8 mouse cellular contexts compared by ENCODE assay signal in the genomic region with DNA sequence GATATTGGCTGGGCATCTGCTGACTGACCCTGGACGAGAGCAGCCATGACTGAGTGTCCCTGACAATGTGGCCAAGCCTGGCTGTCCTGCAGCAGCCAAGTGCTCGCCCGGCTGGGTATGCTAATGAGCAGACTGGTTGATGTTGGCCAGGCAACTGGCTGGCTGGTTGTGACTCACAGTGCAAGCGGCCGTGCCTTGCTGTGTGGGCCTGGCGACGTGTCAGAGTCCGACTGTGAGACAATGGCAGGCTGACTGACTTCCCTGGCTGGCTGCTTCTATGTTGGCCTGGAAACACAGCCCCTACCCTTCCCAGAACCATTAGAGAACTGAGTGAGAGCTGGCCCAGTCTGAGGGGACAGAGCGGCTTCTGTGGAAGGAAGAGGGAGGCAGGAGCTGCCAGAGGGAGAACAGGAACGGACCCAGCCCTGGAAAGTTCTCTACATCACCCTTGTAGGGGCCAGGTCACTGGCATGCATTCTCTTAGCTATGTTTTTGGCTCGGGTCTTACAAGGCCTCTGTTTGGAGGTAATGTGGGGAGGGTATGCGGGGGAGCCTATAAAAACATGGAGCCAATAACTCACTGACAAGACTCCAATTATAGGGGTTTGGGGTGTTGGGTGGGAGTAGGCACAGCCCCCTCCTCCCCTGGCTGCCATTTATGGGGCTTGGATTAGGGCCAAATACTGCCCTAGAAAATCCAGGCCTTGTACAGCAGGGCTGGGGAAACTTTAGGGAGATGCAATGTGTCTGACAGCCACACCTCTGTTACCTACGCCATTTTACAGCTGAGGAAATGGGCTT.
A peak's percentile ranks its signal among the peaks of the same experiment; 100 is the strongest.
DNase-seq lines count a peak whose midpoint lies in the region; ATAC-seq and TF ChIP-seq lines count a peak whose summit lies in the region.

No protein-coding gene starts in this region.

- H3K27ac ChIP-seq in lung, postnatal 0 days (ENCODE audit: low read length) = no peak overlapping the region

- no peak for TF ChIP-seq EP300 in lung, postnatal 0 days (IDR thresholded peaks at IDR 0.05)

- peak; percentile 81 for ATAC-seq in lung, postnatal 0 days

- H3K4me3 ChIP-seq in lung, postnatal 0 days (ENCODE audit: low read depth, low read length) = no peak overlapping the region

- no peak for TF ChIP-seq CTCF in lung, postnatal 0 days (IDR thresholded peaks at IDR 0.05)

- WGBS in lung, postnatal 0 days = 57% methylated on average over 13 of the region's 13 CpGs

- no peaks in the 10 kb centered on the region for H3K36me3 ChIP-seq in lung, postnatal 0 days (ENCODE audit: insufficient read depth, low read length)

- no peak overlapping the region for H3K4me2 ChIP-seq in lung, postnatal 0 days (replicated peaks; ENCODE audit: low read depth, low read length)

- intact Hi-C loops in heart, postnatal 25 days (cut with DNase I) = no loop called here

- DNase-seq in urinary bladder, adult 18-20 months (ENCODE audit: low spot score in 2 of 2) = peak; percentile 48 to 66
- DNase-seq in urinary bladder, postnatal 10 days (ENCODE audit: low spot score) = no peak
- DNase-seq in forelimb bud, embryonic 11.5 days (ENCODE audit: low read depth, low spot score) = peak; percentile 59
- DNase-seq in heart, postnatal 25 days (ENCODE audit: low spot score) = peak; percentile 65
- peak; percentile 81 for DNase-seq in layer of hippocampus, adult 11-12 months (ENCODE audit: low spot score)
- peak; percentile 66 for DNase-seq in lung, postnatal 0 days (ENCODE audit: low spot score)
- peak; percentile 64 to 76 for DNase-seq in right cerebral cortex, adult 2 months (ENCODE audit: low spot score in 2 of 2)
- no peak for DNase-seq in thymus, postnatal 25 days

- no peaks in the 10 kb centered on the region for H3K27me3 ChIP-seq in lung, postnatal 0 days (replicated peaks; ENCODE audit: insufficient read depth, low read length)

- no peaks in the 10 kb centered on the region for H3K9me3 ChIP-seq in lung, postnatal 0 days (ENCODE audit: low read length)

- no peak overlapping the region for H3K9ac ChIP-seq in lung, postnatal 0 days (replicated peaks; ENCODE audit: low read depth)

- H3K4me1 ChIP-seq in lung, postnatal 0 days (ENCODE audit: insufficient read depth, low read depth, low read length) = peaks cover 19% of the 10 kb centered on the region; the same call in 1 of the 2 replicates

Comparison
In these comparisons a context has a peak if more than half of its experiments do, and no peak if none do; other contexts are left out.
1. DNase-seq: peak in urinary bladder, adult 18-20 months (2 of 2), forelimb bud, embryonic 11.5 days (single experiment), heart, postnatal 25 days (single experiment), layer of hippocampus, adult 11-12 months (single experiment), lung, postnatal 0 days (single experiment) and right cerebral cortex, adult 2 months (2 of 2); none in urinary bladder, postnatal 10 days (single experiment) and thymus, postnatal 25 days (single experiment).